Mouse (Mus musculus) small intestine, adult 2 months (tissue): ENCODE data around the gene Etfdh.

Experiments used
- CTCF ChIP-seq: fragments of 200-500 bp; IDR thresholded peaks from 2 replicates; pipeline ENCODE4 v1.5.1; 2012; ENCODE audit warnings: low read depth, mild to moderate bottlenecking, control low read depth, inconsistent platforms, low read length, moderate library complexity, mixed read lengths; ENCODE audit not compliant: insufficient replicate concordance, insufficient read length; ENCODE audit errors: extremely low read depth
- POLR2A ChIP-seq: fragments of 200-500 bp; IDR thresholded peaks from 2 replicates; pipeline ENCODE4 v1.6.1; 2012; ENCODE audit warnings: low read depth, mild to moderate bottlenecking, control low read depth, inconsistent platforms, low read length, moderate library complexity

- TF ChIP-seq CTCF (no peak), POLR2A (peak; percentile 61)
These were observed 38.2 kb downstream of the Etfdh start, which contains the start of gene Ppid for GRCm38 (mm10) chr3:79590863-79591792.
